Mouse (Mus musculus): ENCODE measurements around the gene D16Ertd472e. TPM values are rescaled to one million over a fixed set of nuclear protein-coding genes. Genes with fewer than 3 reads are reported as not detected.
"Not testable (repeated sequence)": the region's sequence is repeated elsewhere in the genome, so short reads cannot be mapped to it uniquely, and the experiment has no call there.

D16Ertd472e gene
- polyA plus RNA-seq, 1 experiment = 18.8 TPM

- TF ChIP-seq POLR2A (IDR thresholded peaks at IDR 0.05; ENCODE audit: low read depth, low read length) = no peak
- no peak for TF ChIP-seq CTCF (IDR thresholded peaks at IDR 0.05; ENCODE audit: borderline replicate concordance, insufficient read depth, low read length)
- H3K4me1 ChIP-seq (ENCODE audit: control insufficient read depth, insufficient read depth, low read length) = no peaks in the 10 kb centered on the region
- H3K27ac ChIP-seq (ENCODE audit: insufficient read depth, low read length) = no peak overlapping the region
- H3K4me3 ChIP-seq (ENCODE audit: insufficient read depth, low read length) = no peak overlapping the region
These were observed 59.3 kb downstream of the D16Ertd472e start for GRCm38 (mm10) chr16:78517171-78517570.

GRCm38 (mm10) chr16:78511526-78511925, 65.0 kb downstream of the D16Ertd472e start:
- no peak for TF ChIP-seq POLR2A (IDR thresholded peaks at IDR 0.05; ENCODE audit: low read depth, low read length)
- TF ChIP-seq CTCF (IDR thresholded peaks at IDR 0.05; ENCODE audit: borderline replicate concordance, insufficient read depth, low read length) = no peak
- H3K27ac ChIP-seq (ENCODE audit: insufficient read depth, low read length) = no peak overlapping the region
- no peak overlapping the region for H3K4me3 ChIP-seq (ENCODE audit: insufficient read depth, low read length)
- H3K4me1 ChIP-seq (ENCODE audit: control insufficient read depth, insufficient read depth, low read length) = no peaks in the 10 kb centered on the region

GRCm38 (mm10) chr16:78502492-78502891, 74.0 kb downstream of the D16Ertd472e start:
- Histone ChIP-seq H3K27ac (ENCODE audit: insufficient read depth, low read length) (no peak overlapping the region), H3K4me3 (ENCODE audit: insufficient read depth, low read length) (no peak overlapping the region), H3K4me1 (ENCODE audit: control insufficient read depth, insufficient read depth, low read length) (no peaks in the 10 kb centered on the region)
- TF ChIP-seq POLR2A (IDR thresholded peaks at IDR 0.05; ENCODE audit: low read depth, low read length) (no peak), CTCF (IDR thresholded peaks at IDR 0.05; ENCODE audit: borderline replicate concordance, insufficient read depth, low read length) (no peak)

GRCm38 (mm10) chr16:78492696-78493095, 83.8 kb downstream of the D16Ertd472e start:
- not testable (repeated sequence) for H3K27ac ChIP-seq (ENCODE audit: insufficient read depth, low read length); H3K4me1 ChIP-seq (ENCODE audit: control insufficient read depth, insufficient read depth, low read length); H3K4me3 ChIP-seq (ENCODE audit: insufficient read depth, low read length)

GRCm38 (mm10) chr16:78490779-78491178, 85.7 kb downstream of the D16Ertd472e start:
- no peaks in the 10 kb centered on the region; the same call in 1 of the 2 replicates for H3K4me1 ChIP-seq (ENCODE audit: control insufficient read depth, insufficient read depth, low read length)
- TF ChIP-seq CTCF (IDR thresholded peaks at IDR 0.05; ENCODE audit: borderline replicate concordance, insufficient read depth, low read length) (no peak), POLR2A (IDR thresholded peaks at IDR 0.05; ENCODE audit: low read depth, low read length) (no peak)
- H3K27ac ChIP-seq (ENCODE audit: insufficient read depth, low read length) = no peak overlapping the region
- no peak overlapping the region for H3K4me3 ChIP-seq (ENCODE audit: insufficient read depth, low read length)

Other genes with a start within 250 kb of the D16Ertd472e start
- 40.8 and 45.6 TPM in 2 replicates for gene Btg3, start 199.5 kb downstream of the D16Ertd472e start, polyA plus RNA-seq (2011; ENCODE audit: insufficient read length, low read depth, missing spikeins)